Comparison of ENCODE assay signal across 8 mouse cellular contexts in genomic region chr8:70210538-70210937, GRCm38 (mm10). TPM values are rescaled to one million over a fixed set of nuclear protein-coding genes. Genes with fewer than 3 reads are reported as not detected.
DNase-seq lines count a peak whose midpoint lies in the region; ATAC-seq and TF ChIP-seq lines count a peak whose summit lies in the region.

No protein-coding gene starts in this region.

- peak overlapping the region; percentile 10; the same call in 1 of the 2 replicates for H3K4me3 ChIP-seq in forebrain, embryonic 10.5 days
- no peak overlapping the region for H3K4me3 ChIP-seq in forebrain, embryonic 16.5 days (replicated peaks; ENCODE audit: low read length)
- no peak overlapping the region for H3K4me3 ChIP-seq in neural tube, embryonic 12.5 days
- H3K4me3 ChIP-seq in small intestine, adult 2 months (ENCODE audit: low read depth, low read length), result peak overlapping the region; percentile 7; the same call in 1 of the 2 replicates

- no peak for TF ChIP-seq CTCF in small intestine, adult 2 months (IDR thresholded peaks at IDR 0.05; ENCODE audit: extremely low read depth, insufficient read length, insufficient replicate concordance, low read depth, low read length)

- no peak for DNase-seq in forebrain, embryonic 10.5 days (ENCODE audit: extremely low spot score, low spot score)
- DNase-seq in neural tube, embryonic 10.5 days (ENCODE audit: extremely low spot score, low spot score), result no peak
- peak; percentile 20 to 57 for DNase-seq in kidney, postnatal 25 days
- DNase-seq in MN1 (ENCODE audit: low spot score), result no peak

- 38% methylated on average over 8 of the region's 8 CpGs for WGBS in forebrain, embryonic 10.5 days
- WGBS in forebrain, embryonic 16.5 days, result 28% methylated on average over 8 of the region's 8 CpGs
- 27% methylated on average over 8 of the region's 8 CpGs for WGBS in neural tube, embryonic 12.5 days
- 33% methylated on average over 8 of the region's 8 CpGs for WGBS in small intestine, adult 2 months

- no peak overlapping the region for H3K4me2 ChIP-seq in forebrain, embryonic 16.5 days (ENCODE audit: low read length)
- H3K4me2 ChIP-seq in neural tube, embryonic 12.5 days (replicated peaks), result peak overlapping the region; percentile 90

- H3K9me3 ChIP-seq in forebrain, embryonic 10.5 days, result no peaks in the 10 kb centered on the region
- H3K9me3 ChIP-seq in forebrain, embryonic 16.5 days (ENCODE audit: control insufficient read depth, low read length), result no peaks in the 10 kb centered on the region
- no peaks in the 10 kb centered on the region for H3K9me3 ChIP-seq in neural tube, embryonic 12.5 days

- TF ChIP-seq POLR2A in small intestine, adult 2 months (IDR thresholded peaks at IDR 0.05; ENCODE audit: low read depth, low read length), result no peak

- peaks cover 24% of the 10 kb centered on the region for H3K27me3 ChIP-seq in forebrain, embryonic 10.5 days (ENCODE audit: poor library complexity, severe bottlenecking)
- no peaks in the 10 kb centered on the region for H3K27me3 ChIP-seq in forebrain, embryonic 16.5 days (replicated peaks; ENCODE audit: control insufficient read depth, insufficient read depth, low read length)
- H3K27me3 ChIP-seq in neural tube, embryonic 12.5 days (replicated peaks), result peaks cover 13% of the 10 kb centered on the region
- no peaks in the 10 kb centered on the region for H3K27me3 ChIP-seq in small intestine, adult 2 months (ENCODE audit: control insufficient read depth, insufficient read depth, low read length)

- H3K36me3 ChIP-seq in forebrain, embryonic 10.5 days (replicated peaks), result no peaks in the 10 kb centered on the region
- H3K36me3 ChIP-seq in forebrain, embryonic 16.5 days (ENCODE audit: control insufficient read depth, insufficient read depth), result no peaks in the 10 kb centered on the region
- no peaks in the 10 kb centered on the region for H3K36me3 ChIP-seq in neural tube, embryonic 12.5 days
- no peaks in the 10 kb centered on the region for H3K36me3 ChIP-seq in small intestine, adult 2 months (ENCODE audit: control insufficient read depth, insufficient read depth, low read length)

- H3K27ac ChIP-seq in forebrain, embryonic 10.5 days, result no peak overlapping the region
- H3K27ac ChIP-seq in forebrain, embryonic 16.5 days (ENCODE audit: low read length), result no peak overlapping the region
- H3K27ac ChIP-seq in neural tube, embryonic 12.5 days, result no peak overlapping the region
- no peak overlapping the region for H3K27ac ChIP-seq in small intestine, adult 2 months (ENCODE audit: insufficient read depth, low read depth, low read length)

- H3K9ac ChIP-seq in forebrain, embryonic 16.5 days (replicated peaks; ENCODE audit: low read depth, low read length), result no peak overlapping the region
- H3K9ac ChIP-seq in neural tube, embryonic 12.5 days, result no peak overlapping the region

- no peak for ATAC-seq in forebrain, embryonic 16.5 days
- no peak for ATAC-seq in neural tube, embryonic 12.5 days (ENCODE audit: low FRiP score, low read depth)
- no peak for ATAC-seq in CD4-positive, CD25-positive, alpha-beta regulatory T cell, adult 4 months

- H3K4me1 ChIP-seq in forebrain, embryonic 10.5 days, result peaks cover 22% of the 10 kb centered on the region
- peaks cover 15% of the 10 kb centered on the region for H3K4me1 ChIP-seq in forebrain, embryonic 16.5 days (replicated peaks; ENCODE audit: control insufficient read depth, insufficient read depth, low read length)
- H3K4me1 ChIP-seq in neural tube, embryonic 12.5 days, result peaks cover 6% of the 10 kb centered on the region
- H3K4me1 ChIP-seq in small intestine, adult 2 months (ENCODE audit: control insufficient read depth, insufficient read depth, insufficient read length, low read length), result peaks cover 11% of the 10 kb centered on the region

RNA-seq across cellular contexts. Expression of gene Slc25a42, which starts 1.6 kb away (rescaled TPM):
- 2.2 and 2.6 TPM in 2 replicates for polyA plus RNA-seq in forebrain, embryonic 10.5 days (2016; fragmentation: Nextera tagmentation; extraction: Ambion mirVana)
- 4.0 and 7.2 TPM in 2 replicates for polyA plus RNA-seq in forebrain, embryonic 16.5 days (2015; fragmentation: Nextera tagmentation; extraction: Ambion mirVana)
- polyA plus RNA-seq in neural tube, embryonic 12.5 days (2016; fragmentation: Nextera tagmentation; extraction: Ambion mirVana), result 4.1 and 4.9 TPM in 2 replicates
- 16.7 and 23.2 TPM in 2 replicates for polyA plus RNA-seq in small intestine, adult 2 months (2012; rRNA removed)
- polyA plus RNA-seq in CD4-positive, CD25-positive, alpha-beta regulatory T cell, adult 4 months (2017; shearing (Covaris generic)), result 1 to 10 TPM; 6.2 to 9.7 TPM

RNA-seq across cellular contexts. Expression of gene Sugp2, which starts 23.5 kb away (rescaled TPM):
- polyA plus RNA-seq in forebrain, embryonic 10.5 days (2016; fragmentation: Nextera tagmentation; extraction: Ambion mirVana), result 55.7 and 56.7 TPM in 2 replicates
- polyA plus RNA-seq in forebrain, embryonic 16.5 days (2015; fragmentation: Nextera tagmentation; extraction: Ambion mirVana), result 87.6 and 104 TPM in 2 replicates
- 68.0 and 68.2 TPM in 2 replicates for polyA plus RNA-seq in neural tube, embryonic 12.5 days (2016; fragmentation: Nextera tagmentation; extraction: Ambion mirVana)
- 8.5 and 23.4 TPM in 2 replicates for polyA plus RNA-seq in small intestine, adult 2 months (2012; rRNA removed)
- 10 to 100 TPM; 19.9 to 35.1 TPM for polyA plus RNA-seq in CD4-positive, CD25-positive, alpha-beta regulatory T cell, adult 4 months (2017; shearing (Covaris generic))

RNA-seq across cellular contexts. Expression of gene Armc6, which starts 23.7 kb away (rescaled TPM):
- polyA plus RNA-seq in forebrain, embryonic 10.5 days (2016; fragmentation: Nextera tagmentation; extraction: Ambion mirVana), result 29.4 and 32.7 TPM in 2 replicates
- 101 and 109 TPM in 2 replicates for polyA plus RNA-seq in forebrain, embryonic 16.5 days (2015; fragmentation: Nextera tagmentation; extraction: Ambion mirVana)
- 56.1 and 59.9 TPM in 2 replicates for polyA plus RNA-seq in neural tube, embryonic 12.5 days (2016; fragmentation: Nextera tagmentation; extraction: Ambion mirVana)
- polyA plus RNA-seq in small intestine, adult 2 months (2012; rRNA removed), result 11.6 and 17.9 TPM in 2 replicates
- 10 to 100 TPM in 1 of 2 experiments, 1 to 10 TPM in 1; 8.9 to 13.9 TPM for polyA plus RNA-seq in CD4-positive, CD25-positive, alpha-beta regulatory T cell, adult 4 months (2017; shearing (Covaris generic))

RNA-seq across cellular contexts. Expression of gene Tmem161a, which starts 38.4 kb away (rescaled TPM):
- 68.8 and 70.2 TPM in 2 replicates for polyA plus RNA-seq in forebrain, embryonic 10.5 days (2016; fragmentation: Nextera tagmentation; extraction: Ambion mirVana)
- 58.4 and 67.7 TPM in 2 replicates for polyA plus RNA-seq in forebrain, embryonic 16.5 days (2015; fragmentation: Nextera tagmentation; extraction: Ambion mirVana)
- polyA plus RNA-seq in neural tube, embryonic 12.5 days (2016; fragmentation: Nextera tagmentation; extraction: Ambion mirVana), result 55.7 and 58.6 TPM in 2 replicates
- 66.9 and 89.5 TPM in 2 replicates for polyA plus RNA-seq in small intestine, adult 2 months (2012; rRNA removed)
- polyA plus RNA-seq in CD4-positive, CD25-positive, alpha-beta regulatory T cell, adult 4 months (2017; shearing (Covaris generic)), result 10 to 100 TPM; 25.3 to 54.7 TPM

Comparison
In these comparisons a context has a peak if more than half of its experiments do, and no peak if none do; other contexts are left out.
1. H3K4me3 ChIP-seq: peak in forebrain, embryonic 10.5 days (single experiment) and small intestine, adult 2 months (single experiment); none in forebrain, embryonic 16.5 days (single experiment) and neural tube, embryonic 12.5 days (single experiment).
2. DNase-seq: peak in kidney, postnatal 25 days (2 of 2); none in forebrain, embryonic 10.5 days (single experiment), neural tube, embryonic 10.5 days (single experiment) and MN1 (single experiment).